10 mouse cellular contexts compared by ENCODE assay signal in genomic region chr9:102771308-102771895, GRCm38 (mm10). TPM values are rescaled to one million over a fixed set of nuclear protein-coding genes. Genes with fewer than 3 reads are reported as not detected.
A peak's percentile ranks its signal among the peaks of the same experiment; 100 is the strongest.
DNase-seq lines count a peak whose midpoint lies in the region; ATAC-seq lines count a peak whose summit lies in the region.
"Had no signal": no experiment of that assay in that cellular context is flagged by ENCODE, and none has a peak within 500 bp of the region (broad histone marks: within the 10 kb centered on the region; RNA-seq: fewer than 3 reads in every experiment).

No protein-coding gene starts in this region.

- no peak for DNase-seq in forebrain, embryonic 10.5 days (ENCODE audit: extremely low spot score, low spot score)
- DNase-seq in midbrain, embryonic 11.5 days (ENCODE audit: low spot score, missing footprints) = peak; percentile 69
- DNase-seq in midbrain, embryonic 10.5 days (ENCODE audit: low spot score) = no peak
- peak; percentile 72 to 82 for DNase-seq in lung, adult 18-20 months
- peak; percentile 58 for DNase-seq in urinary bladder, postnatal 25 days (ENCODE audit: low spot score)
- DNase-seq in right cerebral cortex, postnatal 4 days = no peak
- DNase-seq in spleen, postnatal 14 days (ENCODE audit: low spot score in 2 of 2) = no peak
- DNase-seq: thymus, postnatal 36 days had no signal

- WGBS in forebrain, embryonic 10.5 days = 52% methylated on average over 21 of the region's 21 CpGs
- 57% methylated on average over 20 of the region's 21 CpGs for WGBS in forebrain, embryonic 13.5 days
- 51% methylated on average over 21 of the region's 21 CpGs for WGBS in midbrain, embryonic 11.5 days
- 54% methylated on average over 21 of the region's 21 CpGs for WGBS in midbrain, embryonic 10.5 days

- H3K4me1 ChIP-seq in forebrain, embryonic 10.5 days = peaks cover 33% of the 10 kb centered on the region
- H3K4me1 ChIP-seq in forebrain, embryonic 13.5 days = peaks cover 17% of the 10 kb centered on the region
- no peaks in the 10 kb centered on the region for H3K4me1 ChIP-seq in midbrain, embryonic 11.5 days (ENCODE audit: control insufficient read depth, insufficient read depth, low read length)
- H3K4me1 ChIP-seq in midbrain, embryonic 10.5 days = peaks cover 23% of the 10 kb centered on the region
- H3K4me1 ChIP-seq: hindbrain, embryonic 15.5 days had no signal

- no peaks in the 10 kb centered on the region for H3K9me3 ChIP-seq in forebrain, embryonic 10.5 days
- H3K9me3 ChIP-seq in forebrain, embryonic 13.5 days (replicated peaks) = no peaks in the 10 kb centered on the region
- H3K9me3 ChIP-seq in midbrain, embryonic 11.5 days (ENCODE audit: control insufficient read depth, low read length) = no peaks in the 10 kb centered on the region
- no peaks in the 10 kb centered on the region for H3K9me3 ChIP-seq in midbrain, embryonic 10.5 days (replicated peaks)
- H3K9me3 ChIP-seq: hindbrain, embryonic 15.5 days had no signal

- H3K27ac ChIP-seq in forebrain, embryonic 10.5 days = 0 out of 2 replicates have a peak overlapping the region, but pooled peaks have one; percentile 44
- no peak overlapping the region for H3K27ac ChIP-seq in forebrain, embryonic 13.5 days
- no peak overlapping the region for H3K27ac ChIP-seq in midbrain, embryonic 11.5 days (ENCODE audit: low read depth, low read length)
- no peak overlapping the region for H3K27ac ChIP-seq in midbrain, embryonic 10.5 days (replicated peaks)
- H3K27ac ChIP-seq: hindbrain, embryonic 15.5 days had no signal

- no peak for ATAC-seq in forebrain, embryonic 13.5 days
- no peak for ATAC-seq in midbrain, embryonic 11.5 days (ENCODE audit: low FRiP score)

- H3K4me3 ChIP-seq in forebrain, embryonic 10.5 days = no peak overlapping the region
- H3K4me3 ChIP-seq in forebrain, embryonic 13.5 days = no peak overlapping the region
- no peak overlapping the region for H3K4me3 ChIP-seq in midbrain, embryonic 11.5 days (ENCODE audit: low read depth, low read length)
- H3K4me3 ChIP-seq in midbrain, embryonic 10.5 days = no peak overlapping the region
- H3K4me3 ChIP-seq: hindbrain, embryonic 15.5 days had no signal

- no peak overlapping the region for H3K9ac ChIP-seq in forebrain, embryonic 13.5 days
- H3K9ac ChIP-seq in midbrain, embryonic 11.5 days (ENCODE audit: low read length) = no peak overlapping the region
- H3K9ac ChIP-seq: hindbrain, embryonic 15.5 days had no signal

- H3K27me3 ChIP-seq in forebrain, embryonic 10.5 days (ENCODE audit: poor library complexity, severe bottlenecking) = no peaks in the 10 kb centered on the region
- no peaks in the 10 kb centered on the region for H3K27me3 ChIP-seq in forebrain, embryonic 13.5 days
- no peaks in the 10 kb centered on the region for H3K27me3 ChIP-seq in midbrain, embryonic 11.5 days (ENCODE audit: control insufficient read depth, insufficient read depth, low read length)
- no peaks in the 10 kb centered on the region for H3K27me3 ChIP-seq in midbrain, embryonic 10.5 days (ENCODE audit: low read depth, poor library complexity, severe bottlenecking)
- H3K27me3 ChIP-seq: hindbrain, embryonic 15.5 days had no signal

- no peak overlapping the region for H3K4me2 ChIP-seq in forebrain, embryonic 13.5 days
- no peak overlapping the region for H3K4me2 ChIP-seq in midbrain, embryonic 11.5 days
- H3K4me2 ChIP-seq: hindbrain, embryonic 15.5 days had no signal

- no peaks in the 10 kb centered on the region for H3K36me3 ChIP-seq in forebrain, embryonic 10.5 days (replicated peaks)
- no peaks in the 10 kb centered on the region for H3K36me3 ChIP-seq in forebrain, embryonic 13.5 days (ENCODE audit: poor library complexity, severe bottlenecking)
- H3K36me3 ChIP-seq in midbrain, embryonic 11.5 days (ENCODE audit: control insufficient read depth, insufficient read depth, low read length) = no peaks in the 10 kb centered on the region
- H3K36me3 ChIP-seq in midbrain, embryonic 10.5 days = no peaks in the 10 kb centered on the region
- H3K36me3 ChIP-seq: hindbrain, embryonic 15.5 days had no signal

RNA-seq across cellular contexts. Expression of gene Amotl2, which starts 54.9 kb away (rescaled TPM):
- polyA plus RNA-seq in forebrain, embryonic 10.5 days (2016; fragmentation: Nextera tagmentation; extraction: Ambion mirVana) = 49.9 and 51.9 TPM in 2 replicates
- polyA plus RNA-seq in forebrain, embryonic 13.5 days (2015; fragmentation: Nextera tagmentation; extraction: Ambion mirVana) = 46.9 and 55.3 TPM in 2 replicates
- polyA plus RNA-seq in midbrain, embryonic 11.5 days (2014; fragmentation: Nextera tagmentation; extraction: Ambion mirVana) = 47.0 and 58.0 TPM in 2 replicates
- polyA plus RNA-seq in midbrain, embryonic 10.5 days (2016; fragmentation: Nextera tagmentation; extraction: Ambion mirVana) = 60.3 and 71.1 TPM in 2 replicates

Comparison
In these comparisons a context has a peak if more than half of its experiments do, and no peak if none do; other contexts are left out.
1. DNase-seq: peak in midbrain, embryonic 11.5 days (single experiment), lung, adult 18-20 months (2 of 2) and urinary bladder, postnatal 25 days (single experiment); none in forebrain, embryonic 10.5 days (single experiment), midbrain, embryonic 10.5 days (single experiment), right cerebral cortex, postnatal 4 days (single experiment) and spleen, postnatal 14 days (0 of 2).